Mouse (Mus musculus): Measurements from ENCODE around the gene Atf6b.

GRCm38 (mm10) chr17:34663558-34663957 lies 16.6 kb downstream of the Atf6b start:
- TF ChIP-seq EP300 (IDR thresholded peaks at IDR 0.05; ENCODE audit: low read depth) (no peak), CTCF (IDR thresholded peaks at IDR 0.05; ENCODE audit: low read depth) (no peak)

All from liver, postnatal 0 days (tissue).